Mouse (Mus musculus) right cerebral cortex, adult 2 months (tissue): ENCODE data around the gene Ubiad1.
A peak's percentile ranks its signal among the peaks of the same experiment; 100 is the strongest.

Experiments
- DNase-seq, 2 experiments: peaks; one replicate each; pipeline ENCODE4 v3.0.0; 2021 to 2022; ENCODE audit warnings: low spot score in 2 of 2

The Ubiad1 gene

DNA sequence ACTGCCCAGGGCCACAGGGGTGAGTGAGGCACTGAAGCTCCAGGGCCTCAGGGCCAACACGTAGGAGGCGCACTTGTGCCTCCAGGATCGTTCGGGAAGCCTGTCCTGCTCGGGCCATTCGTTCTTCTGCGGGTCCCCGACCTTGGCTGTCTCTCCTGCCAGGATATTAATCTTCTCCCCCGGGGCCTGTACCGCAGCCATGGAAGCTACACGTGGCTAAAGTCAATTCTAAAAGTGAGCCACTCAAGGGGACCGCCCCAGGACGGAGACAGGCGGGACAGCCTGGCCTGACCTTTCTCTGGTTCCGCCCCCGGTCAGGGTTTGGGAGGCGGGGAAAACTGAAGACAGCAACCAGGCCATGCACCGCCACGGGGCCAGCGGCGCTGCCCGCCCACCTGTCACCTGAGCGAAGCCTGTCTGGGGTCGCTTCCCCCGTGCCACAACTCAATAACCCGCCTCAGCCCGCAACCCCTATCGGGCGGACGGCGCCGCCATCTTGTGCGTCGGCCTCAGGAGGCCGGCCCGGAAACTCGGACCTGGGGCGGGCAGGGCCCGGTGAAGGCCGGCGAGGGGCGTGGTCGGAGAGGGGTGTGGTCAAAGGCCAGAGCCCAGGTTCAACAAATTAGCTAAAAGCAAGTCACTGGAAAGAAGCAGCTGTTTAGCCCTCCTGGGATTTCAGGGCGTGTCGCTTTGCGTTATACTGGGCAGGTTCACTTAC, at the start of gene Ubiad1:
TSS of gene Ubiad1 (minus strand) at position 522 of the 718 bp plus-strand sequence.
- peak; percentile 68 to 70 for DNase-seq

DNA sequence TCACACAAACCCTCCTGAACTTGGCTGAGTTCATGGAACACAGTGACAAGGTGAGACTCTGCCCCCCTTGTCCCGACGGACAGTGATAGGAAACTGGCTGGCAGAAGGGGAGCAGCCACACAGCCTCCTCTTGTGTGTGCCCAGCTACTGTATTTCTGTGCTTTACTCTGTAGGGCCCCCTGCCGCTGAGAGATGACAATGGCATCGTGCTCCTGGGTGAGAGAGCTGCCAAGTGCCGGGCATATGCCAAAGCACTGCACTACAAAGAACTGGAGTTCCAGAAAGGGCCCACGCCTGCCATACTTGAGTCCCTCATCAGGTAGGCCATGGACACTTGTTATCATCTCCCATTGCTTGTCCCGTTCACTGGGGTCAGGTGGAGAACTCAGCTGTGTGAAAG, 46.9 kb upstream of the Ubiad1 start:
- DNase-seq, result no peak

DNA sequence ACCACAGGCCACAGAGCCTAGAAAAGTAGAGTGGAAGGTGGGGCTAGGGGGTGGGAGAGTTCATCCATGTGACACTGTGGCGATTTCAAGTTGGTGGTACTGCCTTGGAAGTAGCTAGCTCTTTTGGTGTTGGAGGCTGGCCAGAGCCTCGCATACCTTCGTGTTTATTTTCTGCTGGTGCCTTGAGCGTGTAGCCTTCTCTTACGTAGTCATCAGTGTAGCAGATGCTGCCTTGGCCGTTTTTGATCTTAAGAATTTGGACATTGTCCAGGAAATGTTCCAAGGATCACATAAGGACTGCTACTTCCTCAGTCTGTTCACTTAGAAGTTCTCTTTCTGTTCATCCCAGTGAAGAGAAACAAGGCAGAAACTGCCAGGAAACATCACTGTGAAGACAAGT, 45.9 kb upstream of the Ubiad1 start:
- no peak for DNase-seq

DNA sequence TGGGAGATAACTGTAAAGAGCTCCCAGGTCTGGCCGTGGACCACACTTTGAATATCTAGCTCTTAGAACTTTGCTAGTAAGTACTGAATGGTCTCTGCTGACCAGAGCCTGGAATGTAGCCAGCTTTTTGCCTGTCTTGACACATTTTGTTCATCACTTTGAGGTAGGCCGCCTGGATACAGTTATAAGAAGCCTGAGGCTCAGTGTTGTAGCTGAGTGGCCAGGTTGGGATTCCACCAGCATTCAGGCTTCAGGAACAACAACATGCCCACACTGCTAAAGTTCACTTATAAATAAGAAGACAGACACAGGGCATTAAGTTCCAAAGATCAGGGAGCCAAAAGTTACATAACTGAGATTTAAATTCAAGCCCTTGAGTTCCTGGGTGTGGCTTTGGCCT, 43.3 kb upstream of the Ubiad1 start:
- DNase-seq, result no peak

DNA sequence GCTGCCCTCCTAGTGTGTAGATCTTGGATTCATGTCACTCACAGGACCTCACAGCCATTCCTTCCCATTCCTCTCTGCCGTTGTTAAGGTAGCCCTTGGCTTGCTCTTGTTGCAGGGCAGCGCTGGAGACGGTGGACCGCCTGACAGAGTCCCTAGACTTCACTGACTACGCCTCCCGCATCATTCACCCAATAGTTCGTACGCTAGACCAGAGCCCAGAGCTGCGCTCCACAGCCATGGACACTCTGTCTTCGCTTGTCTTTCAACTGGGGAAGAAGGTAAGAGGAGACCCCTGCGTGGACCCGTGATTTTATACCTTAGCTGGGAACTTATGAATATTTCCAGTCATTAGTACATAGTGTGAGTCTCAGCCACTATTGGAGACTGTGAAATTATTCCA, 39.9 kb upstream of the Ubiad1 start:
- DNase-seq, result no peak

DNA sequence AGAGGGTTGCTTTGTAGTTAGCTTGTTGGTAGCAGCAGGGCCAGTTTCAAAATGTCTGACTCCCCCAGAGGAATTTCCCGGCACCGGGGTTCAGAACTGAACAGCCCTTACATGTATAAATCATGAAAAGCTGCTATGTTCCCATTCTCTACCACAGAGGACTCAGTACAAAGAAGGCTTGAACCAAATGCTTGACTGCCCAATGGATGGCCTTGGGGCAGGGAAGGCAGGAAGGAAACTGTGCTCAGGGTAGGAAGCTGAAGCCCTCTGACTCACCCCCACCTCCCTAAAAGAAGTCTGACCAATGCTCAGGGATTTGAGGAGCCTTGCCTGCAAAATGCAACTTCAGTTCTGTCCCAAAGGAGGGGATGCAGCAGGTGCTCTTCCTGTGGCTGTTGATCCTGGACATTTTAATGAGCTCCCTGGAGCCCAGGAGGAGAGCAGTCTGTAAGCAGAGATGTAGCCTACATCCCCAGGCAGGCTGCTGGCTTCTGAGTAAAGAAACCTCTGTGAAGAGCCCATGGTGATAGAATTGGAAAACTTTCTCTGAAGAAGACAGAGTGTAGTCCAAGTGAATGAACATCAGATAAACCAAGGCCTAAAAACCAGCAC, 37.1 kb upstream of the Ubiad1 start:
- DNase-seq, result no peak

DNA sequence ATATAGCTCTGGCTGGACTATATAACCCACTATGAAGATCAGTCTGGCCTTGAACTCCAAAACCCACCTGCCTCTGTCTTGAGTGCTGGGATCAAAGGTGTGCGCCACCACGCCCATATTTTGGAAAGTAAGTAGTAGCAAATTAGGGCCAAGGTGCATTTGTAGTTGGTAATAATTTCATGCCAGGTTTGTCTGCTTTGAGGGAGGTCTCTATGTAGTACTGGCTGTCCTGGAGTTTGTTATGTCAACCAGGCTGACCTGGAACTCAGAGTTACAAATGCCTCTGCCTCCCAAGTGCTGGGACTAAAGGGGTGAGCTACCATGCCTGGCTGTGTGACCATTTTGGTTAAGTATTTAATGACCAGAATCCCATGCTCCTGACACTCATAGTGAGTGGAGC, 35.7 kb upstream of the Ubiad1 start:
- DNase-seq, result no peak

DNA sequence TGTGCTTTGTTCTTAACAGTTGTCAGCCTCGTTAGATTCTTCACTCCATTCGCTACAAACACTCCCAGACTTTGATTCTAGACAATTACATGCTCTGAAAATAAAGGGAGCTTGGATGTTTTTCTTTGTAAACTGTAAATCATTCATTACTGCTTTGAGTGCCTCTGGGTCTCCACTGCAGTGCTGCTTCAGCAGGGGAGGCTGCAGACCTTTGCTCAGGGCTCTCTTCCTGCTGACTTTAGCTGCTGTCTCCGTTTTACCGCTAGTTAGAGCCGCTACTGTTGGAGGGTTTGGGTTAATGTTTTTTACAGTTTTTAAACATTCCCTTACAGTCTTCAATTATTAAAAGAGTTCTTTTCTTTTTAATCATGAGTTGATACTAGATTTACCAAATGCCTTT, 28.9 kb upstream of the Ubiad1 start:
- no peak for DNase-seq

DNA sequence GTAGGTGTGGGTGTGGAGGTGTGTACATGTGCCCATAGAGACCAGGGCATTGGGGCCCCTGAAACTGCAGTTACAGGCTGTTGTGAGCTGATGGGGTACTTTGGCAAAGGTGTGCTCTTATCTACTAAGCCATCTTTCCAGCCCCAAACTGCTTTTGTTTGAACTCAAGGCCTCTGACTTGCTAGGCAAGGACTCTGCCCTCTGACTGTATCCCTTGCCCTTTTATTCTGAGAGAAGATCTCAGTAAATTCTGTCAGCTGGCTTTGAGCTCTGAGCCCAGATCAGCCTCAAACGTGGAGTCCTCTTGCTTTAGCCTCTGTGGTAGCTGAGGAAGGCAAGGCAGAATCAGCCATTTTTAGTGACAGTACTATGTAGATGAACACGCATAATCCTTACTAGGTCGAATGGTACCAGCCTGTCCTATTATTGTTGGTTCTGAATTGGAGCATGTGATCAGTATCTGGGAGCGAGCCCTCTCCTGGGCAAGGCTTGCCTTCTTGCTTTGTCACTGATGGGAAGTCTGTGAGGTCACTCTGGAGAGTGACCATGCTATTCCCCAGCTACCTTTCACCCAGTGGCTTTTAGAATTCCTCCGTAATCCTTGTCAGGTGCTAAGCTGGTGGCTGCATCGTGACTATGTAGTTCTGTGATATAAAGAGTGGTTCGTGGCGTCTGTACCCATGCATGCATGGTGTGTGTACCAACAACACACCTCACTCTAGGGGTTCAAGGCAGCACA, 28.0 kb upstream of the Ubiad1 start:
- DNase-seq, result no peak

DNA sequence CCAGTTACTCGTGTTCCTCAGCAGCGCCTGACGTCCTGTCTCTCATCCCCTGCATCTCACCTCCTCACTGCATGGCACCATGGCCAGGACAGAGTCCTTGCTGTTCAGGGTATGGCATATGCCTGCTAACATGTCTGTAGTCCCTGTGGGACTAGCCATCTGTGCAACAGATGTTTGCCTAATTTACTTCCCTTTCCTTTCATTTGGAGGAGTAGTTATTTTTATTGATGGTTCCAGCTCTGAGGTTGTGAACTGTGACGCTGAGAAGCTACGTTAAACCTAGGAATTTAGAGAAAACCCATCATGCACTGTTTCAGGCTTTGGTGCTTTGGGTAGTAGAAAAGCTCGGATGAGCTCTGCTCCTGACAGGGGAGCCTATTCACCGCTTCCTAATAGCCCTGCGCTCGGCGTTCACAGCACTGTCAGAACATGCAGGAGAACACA, 26.8 kb upstream of the Ubiad1 start:
- DNase-seq, result no peak

DNA sequence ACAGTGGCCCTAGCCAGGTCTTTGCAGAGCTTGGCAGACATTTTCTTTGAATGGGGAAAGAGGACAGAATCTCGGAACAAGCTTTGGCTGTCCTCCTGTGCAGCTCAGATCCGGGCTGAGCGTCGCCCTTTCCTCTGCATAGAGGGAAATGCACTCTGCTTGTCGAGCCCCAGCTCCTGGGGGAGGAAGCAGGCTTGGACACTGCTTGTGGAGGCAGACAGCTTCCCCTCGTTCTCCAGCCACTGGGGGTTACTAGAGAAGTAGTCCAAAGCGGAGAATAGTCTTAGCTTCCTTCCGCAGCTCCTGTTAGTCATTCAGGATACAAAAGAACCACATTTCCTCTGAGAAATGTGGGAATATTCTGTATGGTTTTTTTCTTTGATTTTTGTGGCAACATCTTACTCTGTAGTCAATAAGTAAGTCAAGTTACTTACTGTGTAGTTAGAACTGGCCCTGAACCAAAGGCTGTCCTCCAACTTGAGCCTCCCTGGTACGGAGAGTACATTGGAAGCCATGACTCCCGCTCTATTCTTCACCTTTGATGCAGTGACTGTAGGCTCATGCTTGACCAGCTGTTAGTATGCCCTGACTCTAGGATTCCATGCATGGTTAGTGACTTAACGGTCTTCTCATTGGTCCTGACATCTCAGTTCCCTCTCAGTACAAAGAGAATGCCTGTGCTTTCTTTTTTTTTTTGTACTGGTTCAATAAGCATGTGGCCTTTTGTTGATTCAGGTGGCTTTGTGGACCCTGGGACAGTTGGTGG, 25.1 kb upstream of the Ubiad1 start:
- no peak for DNase-seq

DNA sequence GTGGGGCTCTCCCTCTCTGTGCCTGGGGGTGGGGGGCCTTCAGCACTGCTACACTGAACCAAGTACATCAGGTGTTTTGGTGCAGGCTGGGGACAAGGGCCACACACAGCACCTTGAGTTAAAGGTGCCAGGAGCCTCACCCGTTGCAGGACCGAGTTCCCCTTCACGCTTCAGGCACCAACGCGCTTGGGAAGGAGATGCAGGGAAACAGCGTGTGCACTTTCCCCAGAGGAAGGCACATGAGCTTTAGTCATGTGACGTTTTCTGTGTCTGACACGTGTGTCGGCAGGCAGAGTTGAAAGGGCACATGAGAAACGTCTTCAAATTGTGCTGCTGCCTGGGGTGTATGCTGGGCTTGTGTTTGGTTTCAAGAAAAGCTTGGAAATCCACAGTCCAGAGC, 23.8 kb upstream of the Ubiad1 start:
- DNase-seq, result no peak

DNA sequence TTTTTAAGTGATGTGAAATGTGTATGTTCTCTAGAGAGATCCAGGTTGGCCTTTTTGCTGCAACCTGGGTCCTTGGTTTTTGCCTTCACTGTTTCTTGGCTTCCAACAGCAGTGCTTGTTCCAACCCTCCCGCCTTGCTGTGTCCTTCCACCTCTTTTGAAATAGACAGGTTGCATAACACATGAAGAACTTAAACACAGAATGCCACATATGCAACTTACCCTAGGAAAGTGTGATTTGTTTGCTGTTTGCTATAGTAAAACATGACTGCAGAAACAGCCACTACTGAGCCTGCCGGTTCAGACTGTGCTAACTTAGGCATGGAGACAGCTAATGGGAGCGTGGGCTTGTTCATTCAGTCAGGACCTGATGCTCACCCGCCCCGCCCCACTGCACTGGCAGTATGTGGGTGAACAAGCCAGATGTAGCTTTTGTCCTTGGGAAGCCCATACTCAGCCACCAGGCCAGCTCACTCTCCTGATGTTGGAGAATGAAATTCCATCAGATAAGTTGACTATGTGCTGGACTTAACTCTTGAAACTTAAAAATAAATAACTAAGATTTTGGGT, 22.0 kb upstream of the Ubiad1 start:
- DNase-seq, result peak; percentile 28 to 32

DNA sequence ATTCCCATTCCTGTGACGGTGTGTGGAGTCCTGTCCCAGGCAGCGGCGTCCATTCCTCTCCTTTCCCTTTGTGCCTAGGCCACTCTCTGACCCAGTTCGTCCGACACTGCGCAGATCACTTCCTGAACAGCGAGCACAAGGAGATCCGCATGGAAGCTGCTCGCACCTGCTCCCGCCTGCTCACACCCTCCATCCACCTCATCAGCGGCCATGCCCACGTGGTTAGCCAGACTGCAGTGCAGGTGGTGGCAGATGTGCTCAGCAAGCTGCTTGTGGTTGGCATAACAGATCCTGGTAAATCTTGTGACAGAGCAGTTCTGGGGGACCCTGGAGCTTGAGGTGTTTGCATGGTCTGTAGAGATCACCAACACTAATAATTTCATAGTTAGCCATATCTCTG, 20.3 kb upstream of the Ubiad1 start:
- peak in 1 of 2 experiments; percentile 31 for DNase-seq

DNA sequence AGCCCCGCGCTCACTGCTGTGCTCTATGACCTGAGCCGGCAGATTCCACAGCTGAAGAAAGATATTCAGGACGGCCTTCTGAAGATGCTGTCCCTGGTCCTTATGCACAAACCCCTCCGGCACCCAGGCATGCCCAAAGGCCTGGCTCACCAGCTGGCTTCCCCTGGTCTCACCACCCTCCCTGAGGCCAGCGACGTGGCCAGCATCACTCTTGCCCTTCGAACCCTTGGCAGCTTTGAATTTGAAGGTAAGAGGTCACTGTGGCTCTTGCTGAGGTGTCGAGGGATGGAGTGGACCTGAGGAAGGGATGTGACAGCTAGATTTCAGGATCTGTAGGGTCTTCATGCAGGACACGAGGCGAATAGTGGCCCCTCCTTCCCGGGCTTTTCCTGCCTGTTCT, 19.7 kb upstream of the Ubiad1 start:
- DNase-seq, result no peak

DNA sequence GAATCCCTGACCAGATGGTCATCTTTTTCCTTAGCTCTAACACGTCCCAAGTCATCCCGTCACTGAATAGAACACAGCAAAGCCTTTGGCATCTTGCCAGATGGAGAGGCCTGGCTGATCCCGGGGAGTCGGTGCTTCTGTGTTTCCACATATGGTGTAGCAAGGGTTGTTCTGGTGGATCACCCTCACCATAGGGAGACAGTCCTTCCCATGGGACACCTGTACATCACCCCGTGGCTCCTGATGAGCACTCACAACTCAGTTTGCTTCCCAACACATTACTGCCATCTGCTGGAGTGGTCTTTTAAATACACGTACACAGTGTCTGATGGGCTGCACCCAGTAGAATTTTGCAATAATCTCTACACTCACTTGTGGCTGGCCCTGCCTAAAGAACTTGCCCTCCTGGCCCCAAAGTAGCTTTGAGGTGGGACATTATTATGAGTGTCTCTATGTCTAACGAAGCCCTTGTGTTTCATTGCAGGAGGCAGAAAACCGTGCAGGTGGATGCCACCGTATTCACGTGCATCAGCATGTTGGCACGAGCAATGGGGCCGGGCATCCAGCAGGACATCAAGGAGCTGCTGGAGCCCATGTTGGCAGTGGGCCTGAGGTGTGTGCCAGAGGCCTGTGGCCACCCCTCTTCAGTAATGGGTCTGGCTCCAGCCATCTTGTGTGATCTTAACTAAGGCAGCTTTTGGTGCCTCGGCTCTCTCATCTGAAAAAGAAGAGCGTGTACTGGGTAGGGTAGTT, 18.8 kb upstream of the Ubiad1 start:
- peak; percentile 38 for DNase-seq

DNA sequence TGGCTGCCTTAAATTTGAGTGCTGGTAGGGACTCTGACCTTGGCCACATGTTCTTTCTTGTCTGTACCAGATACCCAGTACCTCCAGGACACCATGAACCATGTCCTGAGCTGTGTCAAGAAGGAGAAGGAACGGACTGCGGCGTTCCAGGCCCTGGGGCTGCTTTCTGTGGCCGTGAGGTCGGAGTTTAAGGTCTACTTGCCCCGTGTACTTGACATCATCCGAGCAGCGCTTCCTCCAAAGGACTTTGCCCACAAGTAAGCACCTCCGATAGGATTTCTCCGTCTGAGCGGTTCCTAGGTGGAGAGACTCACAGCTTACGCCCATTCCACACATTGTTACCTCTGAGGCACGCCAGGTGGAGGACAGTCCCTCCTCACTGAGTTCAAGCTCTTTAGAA, 18.1 kb upstream of the Ubiad1 start:
- DNase-seq, result no peak

DNA sequence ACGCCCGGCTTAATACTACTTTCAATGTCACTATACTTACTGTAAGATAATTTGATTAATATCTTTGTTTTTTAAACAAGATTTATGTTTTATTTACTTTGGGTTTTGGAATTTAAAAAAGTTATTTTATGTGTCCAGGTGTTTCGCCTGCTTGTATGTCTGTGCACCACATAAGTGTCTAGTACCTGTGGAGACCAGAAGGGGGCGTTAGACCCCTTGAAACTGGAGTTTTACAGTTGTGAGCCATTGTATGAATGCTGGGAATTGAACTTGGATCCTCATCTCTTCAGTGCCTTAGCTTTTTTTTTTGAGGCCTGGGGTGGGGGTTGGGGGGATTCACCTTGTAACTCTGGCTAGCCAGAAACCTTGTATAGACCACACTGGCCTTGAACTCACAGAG, 17.2 kb upstream of the Ubiad1 start:
- DNase-seq, result no peak

DNA sequence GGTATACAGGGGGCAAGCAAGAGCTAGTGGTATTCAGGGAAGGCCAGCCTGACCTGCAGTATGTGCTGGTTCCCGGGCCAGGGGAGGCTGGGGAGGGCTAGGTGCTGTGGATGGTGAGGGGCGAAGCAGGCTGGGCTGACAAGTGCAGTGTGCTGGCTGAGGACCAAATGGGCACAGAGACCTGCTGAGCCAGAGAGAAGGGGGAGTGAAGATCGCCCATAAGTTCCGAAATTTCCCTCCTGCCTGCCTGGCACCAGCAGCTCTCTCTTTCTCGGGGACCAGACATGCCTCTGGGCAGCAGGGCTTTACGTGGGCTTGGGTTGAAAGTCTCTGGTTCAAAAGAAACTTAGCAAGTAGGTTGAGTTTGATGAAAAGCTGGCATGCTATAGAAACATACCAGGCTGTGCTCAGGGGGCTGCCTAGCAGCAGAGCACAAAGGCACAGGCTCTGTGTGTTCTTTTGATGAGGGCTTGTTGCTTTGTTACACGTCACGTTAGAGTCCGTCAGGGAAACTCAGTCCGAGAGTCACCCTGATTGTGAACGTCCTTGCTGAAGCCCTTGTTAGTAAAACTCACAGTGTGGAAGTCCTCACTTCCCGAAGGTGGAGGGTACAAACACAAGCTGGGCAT, 16.2 kb upstream of the Ubiad1 start:
- DNase-seq, result no peak

DNA sequence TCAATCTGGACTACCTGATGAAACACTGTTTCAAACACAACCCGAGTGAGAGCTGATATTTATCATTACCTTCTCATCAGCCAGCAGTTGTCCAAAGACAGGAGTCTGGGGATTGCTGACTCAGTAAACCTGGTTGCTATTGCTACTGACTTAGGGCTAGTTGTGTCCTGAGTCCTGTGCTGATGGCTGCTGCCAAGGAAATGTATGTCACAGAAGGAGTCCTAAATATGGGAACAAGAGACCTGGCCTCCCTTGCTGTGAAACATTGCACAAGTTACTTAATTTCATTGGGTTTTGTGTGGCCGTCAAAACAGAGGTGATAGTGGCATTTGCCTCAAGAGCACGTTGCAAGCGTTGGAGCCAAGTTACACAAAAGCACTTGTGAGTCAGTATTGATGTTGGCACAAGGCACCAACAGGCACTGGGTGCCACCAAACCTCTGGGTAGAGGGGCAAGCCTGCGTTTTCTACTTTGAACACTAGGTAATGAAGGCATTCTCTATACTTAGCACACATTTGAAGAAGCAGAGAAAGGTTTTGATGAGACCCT, 11.0 kb upstream of the Ubiad1 start:
- no peak for DNase-seq
